Mouse (Mus musculus): ENCODE measurements around the gene Slc15a5.

GRCm38 (mm10) chr6:137963703-137964102 is 116.0 kb downstream of the Slc15a5 start:
- TF ChIP-seq GATA1 (IDR thresholded peaks at IDR 0.05; ENCODE audit: borderline replicate concordance, low read length) (no peak), FLI1 (IDR thresholded peaks at IDR 0.05; ENCODE audit: low read length) (no peak)
